Mouse (Mus musculus): ENCODE measurements around the gene Gm5565.
"Not testable (repeated sequence)": the region's sequence is repeated elsewhere in the genome, so short reads cannot be mapped to it uniquely, and the experiment has no call there.

The Gm5565 gene

GRCm38 (mm10) chr5:146160439-146160838 is at the start of gene Gm5565:
Gene Gm5565, minus strand, starts transcription at chr5:146160539.
- not testable (repeated sequence) for DNase-seq (ENCODE audit: low read depth)

GRCm38 (mm10) chr5:146205537-146205936 is 45.2 kb upstream of the Gm5565 start:
- no peak for DNase-seq (ENCODE audit: low read depth)

- DNase-seq (ENCODE audit: low read depth), result no peak
Observed at GRCm38 (mm10) chr5:146203921-146204320, 43.6 kb upstream of the Gm5565 start.

DNA sequence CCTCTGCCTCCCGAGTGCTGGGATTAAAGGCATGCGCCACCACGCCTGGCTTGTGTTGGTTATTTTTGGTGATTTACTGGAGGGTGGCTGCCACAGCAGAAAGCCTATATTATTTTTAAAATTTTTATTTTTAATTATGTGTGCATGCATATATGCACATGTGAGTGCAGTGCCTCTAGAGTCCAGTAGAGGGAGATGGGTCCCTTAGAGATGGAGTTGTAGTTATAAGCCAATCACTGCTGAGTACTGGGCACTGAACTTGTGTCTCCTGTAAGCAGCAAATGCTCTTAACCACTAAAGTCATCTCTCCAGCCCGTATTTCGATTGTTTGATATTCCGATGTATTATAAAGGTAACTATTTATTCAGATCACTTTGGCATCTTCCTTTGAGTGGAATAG is 40.2 kb upstream of the Gm5565 start:
- no peak for DNase-seq (ENCODE audit: low read depth)

- DNase-seq (ENCODE audit: low read depth), result no peak
Observed at GRCm38 (mm10) chr5:146199540-146199939, 39.2 kb upstream of the Gm5565 start.

DNA sequence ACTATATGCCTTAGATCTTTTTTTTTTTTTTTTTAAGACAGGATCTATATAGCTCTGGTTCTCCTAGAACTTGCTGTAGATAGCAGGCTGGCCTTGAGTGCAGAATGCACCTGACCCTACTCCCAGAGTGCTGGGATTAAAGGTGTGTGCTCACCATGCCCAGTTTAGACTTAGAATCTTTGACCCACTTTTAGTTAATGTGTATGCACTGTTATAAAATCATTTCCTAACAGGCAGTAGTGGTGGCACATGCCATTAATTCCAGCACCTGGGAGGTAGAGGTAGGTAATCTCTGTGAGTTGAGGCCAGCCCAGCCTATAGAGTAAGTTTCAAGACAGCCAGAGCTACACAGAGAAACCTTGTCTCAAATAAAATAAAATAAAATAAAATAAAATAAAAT is 38.7 kb upstream of the Gm5565 start:
- no peak for DNase-seq (ENCODE audit: low read depth)

DNA sequence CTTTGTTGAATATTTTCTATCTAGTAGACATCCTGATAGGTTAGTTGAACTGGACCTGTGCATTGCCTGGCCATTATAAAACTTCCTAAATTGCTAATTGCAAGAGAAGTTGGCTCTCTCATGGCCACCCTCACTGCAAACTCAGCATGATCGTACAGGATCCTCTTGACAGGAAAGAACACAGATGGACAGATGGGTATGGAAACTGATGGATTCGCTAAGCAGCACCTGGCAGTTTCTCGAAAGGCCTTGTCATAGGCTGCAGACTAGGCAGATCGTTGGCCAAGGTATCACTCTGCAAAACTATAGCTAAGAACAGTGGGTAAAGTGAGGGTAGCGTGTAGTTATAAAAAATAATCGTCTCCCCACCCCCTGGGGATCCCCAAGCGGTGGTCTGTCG is 33.0 kb upstream of the Gm5565 start:
- DNase-seq (ENCODE audit: low read depth), result no peak

DNA sequence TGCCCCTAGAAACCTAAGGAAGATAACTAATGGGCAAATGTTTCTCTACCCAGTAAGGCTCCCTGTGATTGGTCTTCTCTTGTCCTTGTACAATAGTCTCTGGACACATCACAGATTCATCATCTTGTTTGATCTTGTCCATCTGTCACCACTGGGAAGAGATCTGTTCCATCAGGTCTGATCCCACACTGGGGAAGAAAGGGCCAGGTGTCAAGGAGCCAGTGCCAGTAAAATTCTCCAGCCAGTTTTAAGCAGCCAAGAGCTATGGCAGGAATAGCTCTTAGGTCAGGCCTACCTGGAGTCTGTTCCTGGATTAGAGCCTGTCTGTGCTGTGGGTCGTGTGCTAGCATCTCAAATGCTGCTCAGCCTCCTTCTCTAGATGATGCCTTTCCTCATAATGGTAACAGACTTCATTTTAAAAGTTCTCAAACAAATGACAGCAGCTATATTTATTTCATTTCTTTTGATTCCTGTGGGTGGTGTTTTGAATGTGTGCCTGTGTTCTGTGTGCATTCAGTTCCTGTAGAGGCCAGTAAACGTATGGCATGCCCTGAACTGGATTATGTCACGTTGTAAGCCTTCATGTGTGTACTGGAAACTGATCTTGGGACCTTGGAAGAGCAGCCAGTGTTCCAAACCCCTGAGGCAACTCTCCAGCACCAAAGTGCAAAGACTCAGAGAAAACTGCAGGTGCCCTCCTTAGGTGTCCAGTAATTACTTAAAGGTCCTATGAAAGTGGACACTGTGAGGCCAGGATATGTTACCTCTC is 30.3 kb upstream of the Gm5565 start:
- no peak for DNase-seq (ENCODE audit: low read depth)

- DNase-seq (ENCODE audit: low read depth), result no peak
Observed at GRCm38 (mm10) chr5:146190093-146190492, 29.8 kb upstream of the Gm5565 start.

- DNase-seq (ENCODE audit: low read depth), result no peak
Observed at GRCm38 (mm10) chr5:146188712-146189111, 28.4 kb upstream of the Gm5565 start.

DNA sequence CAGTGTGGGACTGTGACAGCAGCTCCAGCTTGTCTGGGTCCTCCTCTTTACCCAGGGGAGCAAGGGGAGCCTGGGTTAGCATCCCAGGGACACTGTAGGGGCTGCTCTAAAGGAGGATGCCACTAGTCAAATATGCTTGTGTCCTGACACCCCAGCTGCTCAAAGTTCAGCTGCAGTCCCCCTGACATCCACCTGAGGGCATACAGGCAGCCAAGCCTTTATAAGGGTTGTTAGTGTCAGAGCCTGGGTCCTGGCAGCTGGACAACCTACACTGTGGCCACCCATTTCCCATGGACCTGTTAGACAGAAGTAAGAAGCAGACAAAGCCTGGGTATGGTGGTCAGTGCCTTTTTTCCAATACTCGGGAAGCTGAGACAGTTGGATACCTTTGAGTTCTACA is 27.8 kb upstream of the Gm5565 start:
- no peak for DNase-seq (ENCODE audit: low read depth)

- not testable (repeated sequence) for DNase-seq (ENCODE audit: low read depth)
Observed at GRCm38 (mm10) chr5:146187441-146187840, 27.1 kb upstream of the Gm5565 start.

DNA sequence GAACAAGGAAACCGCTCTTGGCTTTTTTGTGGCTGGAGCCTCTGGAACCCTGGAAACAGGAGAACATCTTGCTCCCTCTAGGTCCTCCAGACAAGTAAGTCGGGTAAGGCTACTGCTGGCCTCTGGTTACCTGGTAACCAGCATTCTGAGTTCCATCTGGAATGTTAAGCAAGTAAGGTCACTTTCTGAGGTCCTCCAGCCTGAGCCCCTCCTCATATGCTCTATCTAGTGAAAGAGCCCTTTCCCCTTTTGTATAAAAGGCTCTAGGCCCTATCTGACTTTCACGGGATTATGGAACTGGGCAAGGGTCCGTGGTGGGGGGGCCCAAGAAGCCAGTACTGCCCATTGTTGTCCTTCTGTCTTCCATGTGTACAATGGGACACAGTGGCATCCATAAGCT is 24.9 kb upstream of the Gm5565 start, which contains the start of gene 1700001J03Rik:
Gene 1700001J03Rik (minus strand): TSS at position 101 of the 400 bp plus-strand sequence.
- DNase-seq (ENCODE audit: low read depth), result not testable (repeated sequence)

DNA sequence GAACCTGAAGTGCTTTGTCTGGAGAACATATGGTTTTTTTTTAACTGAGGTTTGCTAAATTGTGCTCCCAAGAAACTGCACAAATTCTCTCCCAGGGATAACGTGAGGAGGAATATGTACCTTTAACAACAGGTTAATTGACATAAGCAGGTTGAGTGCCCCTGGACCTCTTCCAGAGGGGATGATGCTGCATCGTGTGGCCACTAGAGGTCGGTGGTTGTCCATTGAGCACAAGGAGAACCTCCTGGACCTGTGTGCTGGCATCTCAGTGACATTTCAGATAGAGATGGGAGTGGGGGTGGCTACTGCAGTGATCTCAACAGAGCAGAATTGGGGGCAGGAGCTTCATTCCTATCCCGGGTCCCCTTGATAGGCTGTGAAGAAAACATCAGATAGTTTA is 12.4 kb upstream of the Gm5565 start:
- not testable (repeated sequence) for DNase-seq (ENCODE audit: low read depth)

- DNase-seq (ENCODE audit: low read depth), result not testable (repeated sequence)
Observed at GRCm38 (mm10) chr5:146170621-146171020, 10.3 kb upstream of the Gm5565 start, which contains the start of gene Gm6309. Gene Gm6309, minus strand, starts transcription at chr5:146170721.

DNA sequence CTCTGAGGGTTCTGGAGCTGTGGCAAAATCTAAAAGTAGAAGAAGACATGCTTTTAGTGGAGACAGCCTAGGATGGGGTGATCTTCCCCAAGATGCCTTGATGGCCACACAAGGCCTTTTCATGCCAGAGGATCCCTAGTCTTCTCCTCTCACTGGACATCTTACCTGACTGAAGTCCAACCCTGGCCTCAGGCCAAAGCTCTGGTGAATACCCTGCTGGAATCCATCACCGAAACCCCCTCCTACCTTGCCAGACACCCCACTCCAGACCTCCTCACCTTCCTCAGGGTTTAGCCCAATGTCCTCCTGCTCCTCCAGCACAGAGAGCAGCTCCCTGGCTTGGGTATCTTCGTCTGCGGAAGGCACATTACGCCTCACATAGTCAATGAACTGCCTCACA is 2.0 kb downstream of the Gm5565 start:
- DNase-seq (ENCODE audit: low read depth), result not testable (repeated sequence)

DNA sequence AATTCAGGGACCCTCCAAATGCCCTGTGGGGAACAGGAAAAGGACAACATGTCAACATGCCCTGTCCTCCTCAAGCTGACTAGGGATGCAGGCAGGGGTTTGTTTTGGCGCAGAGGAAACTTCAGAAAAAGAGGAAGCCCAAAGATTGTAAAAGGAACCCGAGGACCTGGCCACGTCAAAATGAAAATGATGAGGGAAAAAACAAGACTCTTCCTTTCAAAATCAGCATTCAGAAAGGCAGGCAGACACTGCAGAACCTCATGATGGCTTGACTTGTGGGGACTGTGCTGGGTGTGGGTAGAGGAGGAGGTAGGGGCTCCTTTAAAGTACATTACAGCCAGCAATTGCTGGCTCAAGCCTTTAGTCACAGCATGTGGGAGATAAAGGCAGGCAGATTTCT is 9.9 kb downstream of the Gm5565 start:
- no peak for DNase-seq (ENCODE audit: low read depth)

DNA sequence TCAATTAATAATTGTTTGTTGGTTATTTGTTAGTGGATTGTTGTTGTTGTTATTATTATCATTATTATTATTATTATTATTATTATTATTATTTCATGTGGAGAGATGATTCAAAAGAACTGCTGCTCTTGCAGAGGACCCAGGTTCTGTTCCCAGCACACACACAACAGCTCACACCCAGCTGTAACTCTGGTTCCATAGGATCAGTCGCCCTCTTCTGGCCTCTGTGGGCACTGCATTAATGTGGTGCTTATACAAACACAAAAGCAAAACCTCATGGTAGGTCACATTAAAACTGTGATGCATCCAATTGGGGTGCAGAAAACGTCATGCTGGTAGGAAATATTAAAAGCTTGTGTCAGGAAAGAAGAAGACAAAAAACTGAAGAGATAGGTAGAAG is 12.4 kb downstream of the Gm5565 start:
- no peak for DNase-seq (ENCODE audit: low read depth)
